Mouse (Mus musculus) heart, postnatal 4 days (tissue): ENCODE measurements around the gene Plekhn1. TPM values are rescaled to one million over a fixed set of nuclear protein-coding genes. Genes with fewer than 3 reads are reported as not detected.

Experiments
- DNase-seq: peaks from one replicate; pipeline ENCODE4 v3.0.0; 2021
- total RNA-seq, 2 experiments: library from RNA; stranded (reverse); gene quantifications; 2 replicates each; pipeline ENCODE4 v1.2.3; 2021

Gene Plekhn1
- total RNA-seq, 2 experiments from 2014 or later, result 9.1 to 10.2 TPM

DNA sequence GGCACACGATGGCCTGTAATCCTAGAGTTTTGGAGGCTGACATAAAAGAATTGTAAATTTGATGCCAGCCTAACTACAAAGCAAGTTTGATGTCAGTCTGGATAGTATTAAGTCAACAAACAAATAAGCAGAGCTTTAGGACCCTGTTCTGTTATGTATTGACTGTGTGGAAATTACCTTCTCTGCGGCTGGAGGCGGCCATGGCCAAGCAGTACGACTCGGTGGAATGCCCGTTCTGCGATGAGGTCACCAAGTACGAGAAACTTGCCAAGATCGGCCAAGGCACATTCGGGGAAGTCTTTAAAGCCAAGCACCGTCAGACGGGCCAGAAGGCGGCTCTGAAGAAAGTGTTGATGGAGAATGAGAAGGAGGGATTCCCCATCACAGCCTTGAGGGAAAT is 21.5 kb downstream of the Plekhn1 start:
- DNase-seq, result no peak

GRCm38 (mm10) chr4:156209963-156210635 is 24.6 kb downstream of the Plekhn1 start:
- no peak for DNase-seq

- DNase-seq, result no peak
Measured at GRCm38 (mm10) chr4:156208872-156209271, 25.8 kb downstream of the Plekhn1 start.

DNA sequence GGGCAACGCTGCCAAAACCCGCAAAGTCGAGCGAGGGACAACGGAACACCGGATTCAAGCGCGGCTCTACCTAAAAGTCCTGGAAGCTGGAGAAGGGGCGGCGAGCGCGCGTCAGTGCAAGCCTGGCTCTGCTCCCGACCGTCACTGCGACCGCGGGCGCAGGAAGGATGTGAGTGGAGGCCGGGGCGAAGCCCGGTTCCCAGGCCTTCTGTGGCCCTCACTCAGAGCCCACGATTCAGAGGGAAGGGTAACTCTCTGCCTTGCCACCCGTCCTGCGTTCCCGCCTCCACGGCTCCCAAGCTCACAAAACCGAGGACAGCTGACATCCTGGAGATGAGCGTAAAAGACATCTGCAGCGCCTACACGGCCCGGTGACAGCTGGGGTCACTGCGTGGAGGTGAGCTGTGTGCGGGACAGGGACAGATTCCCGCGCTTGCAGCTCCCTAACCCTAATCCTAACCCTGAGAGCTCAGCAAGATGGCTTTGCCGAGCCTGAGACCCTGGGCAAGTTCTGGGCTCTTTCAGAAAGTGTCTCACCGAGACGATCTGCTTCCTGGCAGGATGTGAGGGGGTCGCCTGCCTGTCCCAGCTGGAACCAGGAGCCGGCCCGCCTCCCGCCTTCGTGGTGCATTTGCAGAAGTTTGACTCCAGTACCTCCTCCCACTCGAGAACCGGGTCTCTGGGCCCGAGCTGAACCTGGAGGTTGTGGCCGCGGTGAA is 31.1 kb downstream of the Plekhn1 start:
- peak; percentile 52 for DNase-seq

GRCm38 (mm10) chr4:156203001-156203412 is 31.6 kb downstream of the Plekhn1 start, which contains the start of gene AW011738:
TSS of gene AW011738 (plus strand) at chr4:156203304.
- peak; percentile 82 for DNase-seq

DNA sequence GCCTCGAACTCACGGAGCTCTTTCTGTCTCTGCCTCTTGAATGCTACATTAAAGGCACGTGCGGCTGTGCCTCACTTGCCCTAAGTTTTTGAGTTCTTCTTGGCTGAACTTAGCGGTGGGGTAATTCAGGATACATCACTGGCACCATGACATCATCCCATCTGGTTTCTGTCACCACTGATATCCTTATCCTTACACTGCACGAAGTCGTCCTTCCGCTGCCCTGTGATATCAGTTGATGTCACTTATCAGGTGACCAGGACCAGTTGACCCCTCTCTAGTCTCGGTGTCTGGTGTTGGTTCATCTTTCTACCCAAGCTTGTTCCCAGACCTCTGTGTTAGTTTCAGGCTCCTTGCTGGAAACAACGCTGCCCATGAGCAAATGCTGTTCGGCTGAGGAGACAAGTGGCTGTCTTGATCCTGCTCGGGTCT is 32.2 kb downstream of the Plekhn1 start:
- DNase-seq, result peak; percentile 37

- DNase-seq, result no peak
Measured at GRCm38 (mm10) chr4:156200623-156201475, 33.8 kb downstream of the Plekhn1 start, which contains the start of gene Isg15. TSS of gene Isg15 (minus strand) at chr4:156200818.

DNA sequence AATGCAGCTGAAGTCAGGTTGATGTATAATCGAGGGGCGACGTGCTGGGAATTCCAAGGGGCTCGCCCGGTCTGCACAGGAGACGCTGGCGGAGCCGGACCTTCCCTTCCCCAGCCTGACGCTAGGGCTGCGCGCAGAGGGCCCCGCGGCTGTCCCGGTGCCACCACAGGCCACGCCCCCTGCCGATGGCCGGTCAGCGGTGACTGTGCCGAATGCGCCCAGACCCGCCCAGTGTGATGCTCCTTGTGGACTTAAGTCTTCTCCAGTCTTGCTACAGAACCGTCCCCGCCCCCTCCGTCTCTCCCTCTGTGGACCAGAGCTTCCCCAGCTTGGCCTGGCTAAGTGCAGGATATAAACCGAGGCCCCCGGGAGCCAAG is 36.8 kb downstream of the Plekhn1 start:
- DNase-seq, result peak; percentile 96

- DNase-seq, result peak; percentile 80
Measured at GRCm38 (mm10) chr4:156197131-156197828, 37.4 kb downstream of the Plekhn1 start, which contains the start of gene Agrn. TSS of gene Agrn (minus strand) at chr4:156197488.

DNA sequence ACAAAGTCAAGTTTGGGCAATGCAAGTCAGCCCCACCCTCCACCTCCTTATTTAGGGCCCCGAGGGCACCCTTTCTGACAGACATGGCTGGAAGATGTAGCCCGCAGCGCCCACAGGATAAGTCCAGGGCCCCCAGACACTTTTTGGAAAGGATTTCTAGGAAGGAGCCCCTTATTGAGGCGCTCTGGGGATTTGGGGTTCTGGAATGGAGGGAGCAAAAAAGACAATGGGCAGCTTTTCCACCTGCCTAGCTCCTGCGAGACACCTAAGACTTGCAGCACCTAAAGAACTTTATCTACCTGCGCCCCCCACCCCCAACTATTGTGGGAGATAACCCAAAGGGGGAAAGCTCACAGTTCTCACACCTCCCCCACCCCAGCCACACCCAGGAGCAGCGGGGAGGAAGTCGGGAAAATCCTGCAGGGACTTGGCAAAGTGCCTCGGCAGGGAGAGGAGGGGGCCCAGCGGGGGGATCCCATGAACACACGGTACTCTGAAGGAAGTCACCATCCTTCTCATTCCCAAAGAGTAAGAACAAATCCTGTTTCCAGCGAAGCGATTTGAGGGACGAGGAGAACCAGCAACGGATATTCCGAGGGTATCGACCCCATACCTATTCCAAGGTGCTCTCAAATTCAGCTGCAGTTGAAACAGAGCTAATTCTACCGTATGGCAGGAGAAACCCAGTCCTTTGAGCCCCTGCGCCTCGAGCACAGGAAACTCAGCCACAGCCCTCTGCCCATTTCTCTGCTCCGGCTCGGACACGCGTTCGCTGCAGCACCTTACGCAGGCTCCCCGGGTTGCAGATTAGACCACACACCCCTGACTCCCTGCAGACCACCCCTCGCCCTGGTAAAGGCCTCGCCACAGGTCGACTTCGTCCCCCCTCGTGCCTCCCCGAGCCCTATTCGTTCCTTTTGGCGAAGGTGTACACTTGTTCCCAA is 38.5 kb downstream of the Plekhn1 start:
- DNase-seq, result peak; percentile 85

DNA sequence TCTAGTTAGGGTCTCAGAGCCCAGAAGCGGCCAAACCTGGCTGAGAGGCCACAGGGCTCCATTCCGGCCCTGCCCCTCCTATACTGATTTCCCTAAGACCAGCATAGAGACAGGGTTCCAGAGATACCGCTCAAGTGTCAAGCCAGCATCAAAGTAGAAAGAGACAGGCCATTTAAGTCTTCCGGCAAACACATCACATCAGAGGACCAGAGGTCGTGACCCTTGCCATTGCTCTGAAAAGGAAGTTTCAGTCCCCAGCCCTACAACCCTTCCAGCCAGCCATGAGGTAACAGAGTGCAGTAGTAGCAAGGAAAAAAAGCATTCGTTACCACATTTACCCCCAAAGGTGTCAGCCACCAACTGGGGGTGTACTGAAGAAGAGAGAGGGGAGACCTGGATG is 40.3 kb downstream of the Plekhn1 start:
- no peak for DNase-seq

GRCm38 (mm10) chr4:156193906-156194305 is 40.8 kb downstream of the Plekhn1 start:
- DNase-seq, result no peak

GRCm38 (mm10) chr4:156193200-156193590 is 41.5 kb downstream of the Plekhn1 start:
- DNase-seq, result no peak

GRCm38 (mm10) chr4:156192421-156193199 is 42.0 kb downstream of the Plekhn1 start:
- DNase-seq, result peak; percentile 72

GRCm38 (mm10) chr4:156188811-156189323 is 45.8 kb downstream of the Plekhn1 start:
- DNase-seq, result peak; percentile 44

GRCm38 (mm10) chr4:156188162-156188810 is 46.4 kb downstream of the Plekhn1 start:
- no peak for DNase-seq

DNA sequence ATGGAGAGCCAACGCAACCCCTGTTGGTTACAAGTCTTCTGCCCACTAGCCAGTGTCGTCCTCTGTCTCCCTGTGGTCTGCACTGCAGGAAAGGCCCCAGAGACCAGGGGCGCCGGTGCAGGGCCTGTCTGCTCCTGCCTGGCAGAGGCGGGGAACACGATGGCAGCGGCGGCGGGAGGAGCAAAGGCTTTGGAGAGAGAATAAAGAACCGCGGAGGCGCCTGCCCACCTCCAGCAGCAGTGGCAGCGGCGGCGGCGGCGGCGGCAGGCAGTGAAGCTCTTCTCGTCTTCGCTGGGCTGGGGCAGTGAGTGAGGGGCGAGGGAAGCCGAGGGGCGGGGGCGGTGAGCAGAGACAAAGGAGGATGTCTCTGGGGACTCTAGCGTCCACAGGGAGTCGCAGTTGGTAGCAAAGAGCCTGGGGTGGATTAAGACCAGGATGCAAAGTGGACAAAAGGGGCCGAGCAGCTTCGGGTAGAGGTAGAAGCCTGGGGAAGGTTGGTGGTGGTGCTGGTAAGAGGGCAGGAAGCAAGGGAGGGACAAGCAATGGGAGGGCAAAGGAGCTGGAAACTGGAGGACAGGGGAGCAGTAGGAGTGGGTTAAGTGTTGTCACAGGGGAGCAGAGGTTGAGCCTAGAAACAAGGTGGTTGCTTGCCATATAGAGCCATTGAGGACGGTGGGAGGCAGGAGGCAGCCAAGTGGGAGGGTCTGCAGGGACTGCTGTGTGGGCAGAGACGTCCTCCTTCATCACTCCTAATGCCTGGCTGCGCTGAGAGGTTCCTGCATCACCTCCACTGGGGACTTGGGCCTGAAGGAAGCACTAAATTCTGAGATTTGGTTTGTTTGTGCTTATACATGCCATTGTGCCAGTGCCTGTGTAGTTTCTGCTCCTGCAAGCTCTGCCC is 48.5 kb downstream of the Plekhn1 start:
- peak; percentile 32 for DNase-seq

DNA sequence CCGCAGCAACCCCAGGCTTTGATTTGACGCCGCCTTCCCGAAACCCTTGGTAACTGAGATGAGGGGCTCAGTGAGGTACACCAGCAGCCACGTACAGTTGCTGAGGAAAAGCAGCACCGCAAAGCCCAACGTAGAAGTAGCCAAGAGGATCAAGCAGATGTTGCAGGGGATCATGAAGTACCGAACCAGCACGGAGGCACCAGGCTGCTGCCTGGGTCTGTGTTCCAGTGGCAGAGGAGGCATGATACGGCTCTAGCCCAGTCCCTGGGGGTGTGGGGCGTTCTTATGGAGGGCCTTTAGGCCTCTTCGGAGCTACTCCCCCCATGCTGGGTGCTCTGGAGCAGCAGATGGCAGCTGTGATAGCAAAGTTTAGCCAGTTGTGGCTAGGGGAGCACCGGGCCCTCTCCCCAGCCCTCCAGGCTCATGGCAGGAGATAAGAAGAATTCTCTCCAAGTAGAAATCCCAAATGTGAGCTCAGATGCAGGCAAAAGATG is 49.2 kb downstream of the Plekhn1 start:
- DNase-seq, result no peak
